Mouse (Mus musculus): Measurements from ENCODE around the gene Ostc. TPM values are rescaled to one million over a fixed set of nuclear protein-coding genes. Genes with fewer than 3 reads are reported as not detected.

Gene Ostc
- polyA plus RNA-seq, 1 experiment from 2014 or later: 244 TPM

DNA sequence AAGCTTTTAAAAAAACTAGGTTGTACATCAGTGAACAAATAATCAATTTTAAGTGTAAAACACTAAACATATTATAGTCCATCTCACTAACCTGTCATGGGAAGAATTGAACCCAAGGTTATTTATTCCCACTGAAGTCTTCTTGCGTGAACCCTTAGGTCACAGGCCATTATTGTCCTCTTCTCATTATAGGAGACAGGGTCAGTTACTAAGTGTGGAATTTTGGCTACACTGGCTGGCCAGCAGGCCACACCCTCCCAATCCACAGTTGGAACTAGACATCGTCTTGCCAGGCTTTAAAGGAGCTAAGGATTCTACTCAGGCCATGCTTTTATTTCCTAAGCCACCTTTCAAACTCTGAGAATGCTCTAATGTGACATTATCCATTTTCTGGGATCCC, 16.5 kb upstream of the Ostc start:
- H3K9ac ChIP-seq (replicated peaks; ENCODE audit: low read depth): no peak overlapping the region
- peaks cover 14% of the 10 kb centered on the region for H3K36me3 ChIP-seq (ENCODE audit: insufficient read depth, low read length)
- H3K27me3 ChIP-seq (replicated peaks; ENCODE audit: insufficient read depth, low read length): no peaks in the 10 kb centered on the region
- no peak overlapping the region for H3K27ac ChIP-seq (ENCODE audit: low read length)
- no peak overlapping the region for H3K4me3 ChIP-seq (ENCODE audit: low read depth, low read length)
- no peak for ATAC-seq
- H3K4me1 ChIP-seq (ENCODE audit: insufficient read depth, low read depth, low read length): no peaks in the 10 kb centered on the region
- no peak overlapping the region for H3K4me2 ChIP-seq (replicated peaks; ENCODE audit: low read depth, low read length)
- TF ChIP-seq CTCF (IDR thresholded peaks at IDR 0.05): no peak
- TF ChIP-seq EP300 (IDR thresholded peaks at IDR 0.05): no peak
- 71% methylated on average over 2 of the region's 2 CpGs for WGBS
- no peak for DNase-seq (ENCODE audit: low spot score)
- no peaks in the 10 kb centered on the region for H3K9me3 ChIP-seq (ENCODE audit: low read length)

DNA sequence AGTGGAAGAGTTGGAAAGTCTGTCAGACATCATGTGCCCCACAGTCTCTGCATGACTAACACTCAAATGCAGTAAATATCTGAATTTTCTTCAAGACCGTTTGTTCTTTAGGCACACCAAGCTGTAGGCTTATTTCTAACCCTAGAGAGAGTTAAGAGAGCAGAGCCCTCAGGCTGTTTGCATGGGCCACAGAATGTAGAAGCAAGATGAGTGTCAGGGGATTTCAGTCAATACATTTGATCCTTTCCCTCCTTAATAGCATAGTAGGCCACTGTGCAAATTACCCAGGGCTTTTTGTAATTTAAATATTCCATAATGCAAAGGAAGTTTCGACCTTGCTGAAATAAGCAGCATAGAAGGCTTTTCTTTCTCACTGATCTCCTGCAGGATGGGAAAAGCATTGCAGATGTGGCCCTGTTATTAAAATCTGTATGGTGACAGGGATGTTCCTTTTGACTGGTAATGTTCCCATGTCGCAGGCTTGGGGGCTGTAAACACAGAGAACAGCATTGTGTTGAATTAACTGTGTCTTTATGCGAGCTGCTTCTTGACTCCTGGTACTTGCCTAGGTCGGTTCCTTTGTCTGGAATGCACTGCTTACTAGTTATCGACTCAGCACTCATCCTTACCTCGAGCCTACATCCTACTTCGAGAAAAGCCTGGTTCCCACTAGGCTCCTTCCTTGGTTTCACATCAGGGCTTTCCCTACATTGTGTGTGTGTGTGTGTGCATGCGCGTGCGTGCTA, 13.7 kb upstream of the Ostc start:
- Histone ChIP-seq H3K4me2 (replicated peaks; ENCODE audit: low read depth, low read length) (no peak overlapping the region), H3K4me3 (ENCODE audit: low read depth, low read length) (no peak overlapping the region), H3K27ac (ENCODE audit: low read length) (no peak overlapping the region), H3K36me3 (ENCODE audit: insufficient read depth, low read length) (peaks cover 8% of the 10 kb centered on the region), H3K9me3 (ENCODE audit: low read length) (no peaks in the 10 kb centered on the region), H3K9ac (replicated peaks; ENCODE audit: low read depth) (no peak overlapping the region), H3K27me3 (replicated peaks; ENCODE audit: insufficient read depth, low read length) (no peaks in the 10 kb centered on the region), H3K4me1 (ENCODE audit: insufficient read depth, low read depth, low read length) (no peaks in the 10 kb centered on the region)
- DNase-seq (ENCODE audit: low spot score) (no peak), ATAC-seq (no peak)
- TF ChIP-seq CTCF (IDR thresholded peaks at IDR 0.05) (no peak), EP300 (IDR thresholded peaks at IDR 0.05) (no peak)
- WGBS: 67% methylated on average over 11 of the region's 11 CpGs

DNA sequence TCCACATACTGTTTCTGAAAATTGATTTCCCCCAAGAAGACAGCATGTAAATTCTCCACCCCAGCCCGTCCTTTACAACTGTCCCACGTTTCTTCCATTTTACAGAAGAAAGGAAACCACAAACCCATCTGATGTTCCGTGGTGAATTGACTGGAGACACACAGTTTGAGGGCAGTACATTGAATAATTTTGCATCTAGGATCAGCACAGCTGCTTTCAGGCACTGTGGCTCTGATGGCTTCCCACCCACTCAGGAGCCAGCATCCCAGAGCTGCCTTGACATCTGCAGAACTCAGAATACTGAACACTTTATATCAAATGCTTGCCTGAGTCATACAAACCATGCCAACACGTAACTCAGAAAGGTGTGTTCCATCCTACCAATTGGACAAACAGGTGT, 11.0 kb upstream of the Ostc start:
- WGBS: 80% methylated on average over 4 of the region's 4 CpGs
- Histone ChIP-seq H3K27me3 (replicated peaks; ENCODE audit: insufficient read depth, low read length) (no peaks in the 10 kb centered on the region), H3K36me3 (ENCODE audit: insufficient read depth, low read length) (no peaks in the 10 kb centered on the region), H3K4me2 (replicated peaks; ENCODE audit: low read depth, low read length) (no peak overlapping the region), H3K9me3 (ENCODE audit: low read length) (no peaks in the 10 kb centered on the region), H3K9ac (replicated peaks; ENCODE audit: low read depth) (no peak overlapping the region), H3K4me3 (ENCODE audit: low read depth, low read length) (no peak overlapping the region), H3K27ac (ENCODE audit: low read length) (no peak overlapping the region), H3K4me1 (ENCODE audit: insufficient read depth, low read depth, low read length) (no peaks in the 10 kb centered on the region)
- DNase-seq (ENCODE audit: low spot score) (no peak), ATAC-seq (no peak)
- no peak for TF ChIP-seq CTCF (IDR thresholded peaks at IDR 0.05)
- TF ChIP-seq EP300 (IDR thresholded peaks at IDR 0.05): no peak

DNA sequence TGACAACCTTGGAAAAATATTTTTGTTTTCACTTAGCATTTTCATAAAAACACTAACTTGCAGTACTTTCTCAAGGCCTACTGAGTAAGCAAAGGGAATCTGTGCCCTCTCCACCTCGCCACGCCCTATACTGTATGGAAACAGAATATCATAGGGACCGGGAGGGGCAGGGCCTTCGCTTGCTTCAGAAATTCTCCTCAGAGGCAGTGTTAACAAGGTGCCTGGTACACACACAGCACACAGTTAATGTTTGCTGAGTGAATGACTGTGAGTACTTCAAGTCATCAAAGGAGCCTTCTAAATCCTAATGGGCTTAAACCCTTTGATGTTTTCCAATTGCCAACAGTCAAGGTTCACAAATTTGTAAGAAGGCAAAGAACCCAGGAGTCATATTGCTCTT, 9.6 kb upstream of the Ostc start:
- no peak overlapping the region for H3K4me3 ChIP-seq (ENCODE audit: low read depth, low read length)
- no peaks in the 10 kb centered on the region for H3K27me3 ChIP-seq (replicated peaks; ENCODE audit: insufficient read depth, low read length)
- H3K4me1 ChIP-seq (ENCODE audit: insufficient read depth, low read depth, low read length): no peaks in the 10 kb centered on the region
- WGBS: 59% methylated on average over 4 of the region's 4 CpGs
- ATAC-seq: 0 out of 2 replicates have a peak, but pooled peaks have one; percentile 25
- H3K27ac ChIP-seq (ENCODE audit: low read length): no peak overlapping the region
- no peak for DNase-seq (ENCODE audit: low spot score)
- no peak overlapping the region for H3K9ac ChIP-seq (replicated peaks; ENCODE audit: low read depth)
- no peak overlapping the region for H3K4me2 ChIP-seq (replicated peaks; ENCODE audit: low read depth, low read length)
- H3K36me3 ChIP-seq (ENCODE audit: insufficient read depth, low read length): no peaks in the 10 kb centered on the region
- TF ChIP-seq EP300 (IDR thresholded peaks at IDR 0.05) (no peak), CTCF (IDR thresholded peaks at IDR 0.05) (no peak)
- no peaks in the 10 kb centered on the region for H3K9me3 ChIP-seq (ENCODE audit: low read length)

- no peak for TF ChIP-seq EP300 (IDR thresholded peaks at IDR 0.05)
- H3K9me3 ChIP-seq (ENCODE audit: low read length): no peaks in the 10 kb centered on the region
- H3K4me1 ChIP-seq (ENCODE audit: insufficient read depth, low read depth, low read length): no peaks in the 10 kb centered on the region
- no peak overlapping the region for H3K27ac ChIP-seq (ENCODE audit: low read length)
- no peak for ATAC-seq
- no peaks in the 10 kb centered on the region for H3K27me3 ChIP-seq (replicated peaks; ENCODE audit: insufficient read depth, low read length)
- no peak overlapping the region for H3K4me2 ChIP-seq (replicated peaks; ENCODE audit: low read depth, low read length)
- no peak overlapping the region for H3K9ac ChIP-seq (replicated peaks; ENCODE audit: low read depth)
- no peaks in the 10 kb centered on the region for H3K36me3 ChIP-seq (ENCODE audit: insufficient read depth, low read length)
- H3K4me3 ChIP-seq (ENCODE audit: low read depth, low read length): no peak overlapping the region
- 83% methylated on average over 7 of the region's 7 CpGs for WGBS
- DNase-seq (ENCODE audit: low spot score): no peak
These were observed 7.3 kb upstream of the Ostc start for GRCm38 (mm10) chr3:130716555-130716954.

DNA sequence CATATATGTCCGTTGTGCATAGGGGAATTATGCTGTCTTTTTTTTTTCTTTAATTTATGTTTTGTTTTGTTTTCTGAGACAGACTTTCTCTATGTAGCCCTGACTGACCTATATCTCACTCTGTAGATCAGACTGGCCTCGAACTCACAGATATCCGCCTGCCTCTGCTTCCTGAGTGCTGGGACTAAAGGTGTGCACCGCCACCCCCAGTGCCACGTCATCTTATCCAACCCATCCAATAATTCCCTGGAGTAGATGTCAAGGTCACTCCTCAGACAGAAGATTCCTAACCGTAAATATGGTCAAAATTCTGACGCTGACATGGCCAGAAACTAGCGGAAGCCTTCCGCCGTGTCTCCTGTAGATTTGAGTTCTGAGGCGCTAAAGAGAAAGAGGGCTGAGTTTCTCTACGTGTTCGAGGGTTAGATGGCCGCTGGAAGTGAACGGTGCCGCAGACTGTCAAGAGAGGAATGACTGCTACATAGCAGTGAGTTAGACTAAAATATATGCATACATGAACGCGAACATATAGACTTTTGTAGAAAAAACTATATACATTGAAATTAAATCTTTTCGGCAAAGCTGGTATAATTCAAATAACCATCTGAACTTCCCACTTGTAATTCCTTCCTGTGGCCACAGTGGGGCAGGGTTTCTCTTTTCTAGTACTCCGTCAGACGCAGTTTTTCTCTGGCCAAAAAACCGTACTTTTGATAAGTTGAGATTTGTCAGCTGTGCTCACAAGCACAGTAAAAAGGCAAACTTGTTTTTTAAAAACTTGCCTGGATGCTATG, 5.7 kb upstream of the Ostc start:
- WGBS: 10% methylated on average over 22 of the region's 22 CpGs
- DNase-seq (ENCODE audit: low spot score) (peak; percentile 93), ATAC-seq (peak; percentile 47)
- Histone ChIP-seq H3K4me2 (replicated peaks; ENCODE audit: low read depth, low read length) (peak overlapping the region; percentile 53), H3K36me3 (ENCODE audit: insufficient read depth, low read length) (no peaks in the 10 kb centered on the region), H3K27ac (ENCODE audit: low read length) (no peak overlapping the region), H3K9ac (replicated peaks; ENCODE audit: low read depth) (no peak overlapping the region), H3K4me1 (ENCODE audit: insufficient read depth, low read depth, low read length) (no peaks in the 10 kb centered on the region), H3K27me3 (replicated peaks; ENCODE audit: insufficient read depth, low read length) (no peaks in the 10 kb centered on the region), H3K9me3 (ENCODE audit: low read length) (no peaks in the 10 kb centered on the region), H3K4me3 (ENCODE audit: low read depth, low read length) (peak overlapping the region; percentile 45)
- TF ChIP-seq EP300 (IDR thresholded peaks at IDR 0.05): no peak; the same call in 1 of the 2 replicates
- peak; percentile 80 for TF ChIP-seq CTCF (IDR thresholded peaks at IDR 0.05)

Data from lung, postnatal 0 days (tissue).